Mouse (Mus musculus): ENCODE results near the gene Defb19.
A peak's percentile ranks its signal among the peaks of the same experiment; 100 is the strongest.

The Defb19 gene

DNA sequence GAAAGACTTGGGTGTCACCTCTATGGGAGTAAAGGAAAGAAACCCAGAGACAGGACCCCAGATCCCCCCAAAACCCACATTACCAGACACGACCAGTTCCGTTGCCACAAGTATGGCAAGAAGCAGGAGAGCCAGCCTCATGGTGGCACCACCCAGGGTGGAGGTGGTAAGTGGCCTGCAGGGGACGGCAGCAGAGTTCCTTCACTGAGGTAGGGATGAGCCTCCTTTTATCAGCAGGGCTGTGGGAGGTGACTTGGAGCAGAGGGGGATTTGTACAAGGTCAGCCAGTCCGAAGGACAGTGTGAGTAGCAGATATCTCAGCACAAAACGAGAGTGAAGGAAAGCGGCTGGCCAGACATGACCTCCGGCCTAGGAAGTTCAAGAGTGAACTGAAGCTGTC lies at the start of gene Defb19:
TSS of gene Defb19 (minus strand) at position 206 of the 400 bp plus-strand sequence.
- DNase-seq, result no peak

- no peak for DNase-seq
These were observed 49.8 kb upstream of the Defb19 start for GRCm38 (mm10) chr2:152629904-152630303.

DNA sequence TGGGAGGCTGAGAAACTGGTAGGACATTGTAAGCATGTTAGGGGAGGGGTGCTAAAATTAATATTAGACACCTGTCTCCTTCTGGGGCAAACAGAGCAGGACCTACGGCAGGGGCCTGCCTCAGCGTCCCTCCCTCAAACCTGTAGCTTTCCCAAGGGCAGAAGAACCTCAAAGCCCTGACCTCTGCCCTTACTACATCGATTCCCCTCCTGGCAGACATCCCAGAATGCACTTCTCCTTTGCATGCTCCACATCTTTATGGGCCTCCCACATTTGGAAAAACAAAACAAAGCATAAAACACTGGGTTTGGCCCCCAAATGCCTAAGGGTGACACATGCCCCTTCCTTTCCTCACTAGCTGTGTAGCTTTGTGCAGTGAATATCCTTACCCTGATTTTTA lies 49.1 kb upstream of the Defb19 start:
- no peak for DNase-seq

DNA sequence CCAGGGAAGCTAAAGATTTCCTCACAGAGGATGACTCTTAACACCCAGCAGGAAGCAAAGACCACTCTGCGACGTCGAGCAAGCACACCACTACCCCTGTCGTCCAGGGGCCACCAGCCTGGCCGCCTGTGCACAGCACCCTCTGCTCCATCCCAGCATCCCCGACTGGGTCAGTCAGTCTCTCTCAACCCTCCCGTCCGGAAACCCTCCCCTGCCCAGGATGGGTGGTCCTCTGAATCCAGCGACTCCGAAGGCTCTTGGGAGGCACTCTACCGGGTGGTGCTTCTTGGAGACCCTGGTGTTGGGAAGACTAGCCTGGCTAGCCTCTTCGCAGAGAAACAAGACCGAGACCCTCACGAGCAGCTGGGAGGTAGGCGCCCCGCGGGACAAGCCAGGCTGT lies 48.0 kb upstream of the Defb19 start:
- no peak for DNase-seq

DNA sequence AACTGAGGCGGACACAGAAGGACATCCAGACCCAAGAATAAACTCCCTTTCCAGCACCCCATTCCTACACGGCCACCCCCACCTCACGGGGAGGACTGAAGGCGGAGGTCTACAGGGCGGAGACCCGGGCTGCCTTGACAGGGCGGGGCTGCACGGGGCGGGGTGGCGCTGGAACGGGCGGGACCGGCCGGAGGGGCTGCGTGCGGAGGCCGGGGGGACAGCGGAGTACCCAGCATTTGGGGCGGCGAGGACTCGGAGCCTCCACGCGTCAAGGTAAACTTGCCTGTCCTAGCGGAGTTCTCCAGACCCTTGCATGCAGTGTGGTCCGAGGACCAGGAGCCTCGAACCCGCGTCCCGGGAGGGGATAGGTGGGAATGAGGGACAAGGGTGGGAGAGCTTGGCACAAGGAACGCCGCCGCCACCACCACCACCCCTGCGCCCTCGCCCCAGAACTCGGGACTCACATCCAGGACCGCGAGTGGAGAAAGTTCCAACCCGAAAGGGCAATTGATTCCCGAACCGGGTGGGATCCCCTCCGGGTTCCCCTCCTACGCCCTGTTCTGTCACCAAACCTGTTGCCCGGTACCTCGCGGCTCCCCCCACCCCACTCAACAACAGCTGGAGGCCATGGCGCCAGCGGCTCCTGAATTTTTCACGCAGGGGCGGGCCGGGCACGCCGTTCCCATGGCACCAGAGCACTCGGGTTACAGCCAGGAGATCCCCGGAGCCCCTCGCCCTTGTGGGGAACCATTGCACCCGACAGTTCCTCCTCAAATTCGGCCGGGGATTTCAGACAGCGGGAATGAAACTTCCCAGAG lies 46.9 kb upstream of the Defb19 start, which contains the start of gene Rem1:
TSS of gene Rem1 (plus strand) at position 178 of the 818 bp plus-strand sequence.
- DNase-seq, result no peak

- no peak for DNase-seq
These were observed 45.1 kb upstream of the Defb19 start for GRCm38 (mm10) chr2:152625256-152625655.

DNA sequence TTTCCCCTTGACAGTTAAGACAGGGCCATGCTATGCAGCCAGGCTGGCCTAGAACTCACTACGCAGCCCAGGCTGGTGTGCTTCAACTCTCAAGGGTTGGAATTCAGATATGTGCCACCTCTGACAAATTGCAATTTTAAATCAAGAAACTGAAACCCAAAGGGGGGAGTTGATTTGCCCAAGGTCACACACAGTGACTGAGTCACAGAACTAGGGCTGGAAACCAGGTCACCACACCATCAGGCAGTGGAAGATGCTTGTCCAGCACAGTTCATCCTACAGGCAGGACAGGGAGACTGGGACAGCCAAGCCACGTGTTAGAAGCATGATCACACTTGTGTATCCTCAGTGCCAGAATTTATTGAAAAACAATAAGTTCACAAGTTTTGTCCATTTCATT lies 44.5 kb upstream of the Defb19 start:
- no peak for DNase-seq

GRCm38 (mm10) chr2:152622953-152623352 lies 42.8 kb upstream of the Defb19 start, which contains the start of gene Defb25:
Defb25 (minus strand) TSS chr2:152623053.
- DNase-seq, result no peak

- no peak for DNase-seq
These were observed 42.0 kb upstream of the Defb19 start for GRCm38 (mm10) chr2:152622151-152622550.

DNA sequence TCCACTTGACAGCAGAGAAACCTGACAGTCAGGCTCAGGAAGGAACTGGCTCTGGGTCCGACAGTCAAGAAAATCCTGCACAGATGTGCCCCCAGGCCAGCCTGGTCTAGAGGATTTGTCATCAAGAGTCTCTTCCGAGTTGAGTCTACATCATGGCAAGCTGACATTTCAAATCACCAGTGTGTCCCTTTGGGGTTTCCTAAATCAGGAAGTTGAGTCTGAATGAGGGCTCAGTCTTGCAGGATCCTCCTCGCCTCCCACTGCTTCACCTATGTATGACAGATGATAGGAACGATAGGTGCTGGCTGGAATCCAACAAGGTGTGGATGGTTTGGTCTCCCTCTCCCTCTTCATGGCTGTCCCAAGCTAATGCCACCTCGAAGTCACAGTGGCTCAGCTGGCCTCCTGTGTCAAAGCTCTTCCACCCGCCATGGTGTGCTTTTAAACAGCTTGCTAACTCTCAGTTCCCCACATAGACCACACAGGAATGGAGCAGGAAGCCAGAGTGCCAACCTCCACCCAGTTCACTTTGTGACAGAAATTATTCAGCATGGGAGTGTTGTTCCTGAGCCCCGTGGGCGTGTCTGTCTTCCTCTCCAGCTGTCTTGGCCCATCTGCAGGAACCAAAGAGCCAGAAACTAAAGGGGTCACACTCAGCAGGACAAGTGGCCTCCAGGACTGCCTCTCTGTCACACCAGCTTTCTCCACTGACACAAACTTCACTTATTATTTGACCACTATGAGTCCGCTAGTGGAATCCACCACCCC lies 40.4 kb upstream of the Defb19 start:
- no peak for DNase-seq

- DNase-seq, result no peak
These were observed 37.3 kb upstream of the Defb19 start for GRCm38 (mm10) chr2:152617374-152617773.

GRCm38 (mm10) chr2:152616470-152616869 lies 36.4 kb upstream of the Defb19 start:
- no peak for DNase-seq

DNA sequence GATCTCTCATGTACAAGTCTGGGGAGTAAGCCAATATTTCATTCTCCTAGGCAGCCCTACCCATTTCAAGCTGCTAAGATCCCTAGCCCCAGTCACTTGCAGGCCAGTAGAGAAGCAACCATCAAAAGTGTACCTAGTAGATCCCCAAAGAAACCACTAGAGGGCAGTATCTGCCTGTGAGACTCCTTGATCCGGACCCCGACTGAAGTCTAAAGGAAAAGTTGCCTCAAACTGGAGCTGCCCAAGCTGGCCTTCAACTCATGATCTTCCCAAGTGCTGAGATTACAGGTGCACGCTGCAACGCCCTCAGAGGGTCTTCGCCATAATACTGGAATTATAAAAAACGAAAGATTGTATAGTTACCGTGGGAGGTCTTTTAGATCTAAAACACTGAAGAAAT lies 35.5 kb upstream of the Defb19 start:
- DNase-seq, result peak; percentile 12

DNA sequence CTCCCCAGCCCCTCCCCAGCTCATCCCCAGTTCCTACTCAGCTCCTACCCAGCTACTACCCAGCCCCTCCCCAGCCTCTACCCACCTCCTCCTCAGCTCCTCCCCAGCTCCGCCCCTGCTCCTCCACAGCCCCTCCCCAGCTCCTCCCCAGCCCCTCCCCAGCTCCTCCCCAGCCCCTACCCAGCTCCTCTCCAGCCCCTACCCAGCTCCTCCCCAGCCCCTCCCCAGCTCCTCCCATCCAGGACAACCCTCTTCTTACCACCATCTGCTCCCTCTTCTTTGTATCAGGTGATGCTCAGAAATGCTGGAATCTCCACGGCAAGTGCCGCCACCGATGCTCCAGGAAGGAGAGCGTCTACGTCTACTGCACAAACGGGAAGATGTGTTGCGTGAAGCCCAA lies 32.1 kb upstream of the Defb19 start:
- DNase-seq, result no peak

DNA sequence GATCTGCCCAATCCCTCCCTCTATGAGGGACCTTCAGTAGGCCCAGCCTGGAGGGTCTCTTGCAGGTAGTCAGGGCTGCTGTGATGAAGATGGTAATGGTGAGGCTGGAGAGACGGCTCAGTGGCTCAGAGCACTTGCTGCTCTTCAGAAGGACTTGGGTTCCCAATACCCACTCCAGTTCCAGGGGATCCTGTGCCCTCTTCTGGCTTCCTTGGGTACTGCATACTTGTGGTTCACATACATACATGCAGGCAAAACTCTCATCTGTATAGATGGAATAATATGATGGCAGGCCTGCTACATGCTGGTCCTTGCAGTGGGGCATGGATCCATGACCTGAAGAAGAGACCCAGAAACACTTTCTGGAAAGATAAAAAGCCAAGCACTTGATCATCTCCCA lies 28.6 kb upstream of the Defb19 start:
- no peak for DNase-seq

DNA sequence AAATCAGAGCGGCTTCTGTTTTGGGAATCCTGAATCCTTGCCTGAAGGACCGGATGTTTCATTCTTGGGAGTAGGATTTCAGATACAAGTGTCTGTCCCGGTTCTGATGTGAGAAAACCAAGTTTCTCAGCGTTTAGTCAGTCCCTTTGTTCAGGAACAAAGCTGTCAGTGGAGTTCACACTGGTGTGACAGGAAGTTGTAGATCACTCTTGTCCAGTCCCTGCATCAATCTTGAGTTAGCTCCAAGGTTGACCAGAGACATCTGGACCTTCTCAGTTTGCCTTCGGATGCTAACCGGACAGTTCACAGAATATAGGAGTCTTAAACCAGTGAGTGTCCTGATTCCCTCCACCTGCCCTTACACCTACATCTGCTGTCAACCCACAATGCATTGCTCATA lies 27.6 kb upstream of the Defb19 start:
- no peak for DNase-seq

GRCm38 (mm10) chr2:152604057-152604456 lies 23.9 kb upstream of the Defb19 start, which contains the start of gene Defb36:
Defb36 (plus strand) TSS chr2:152604327.
- DNase-seq, result no peak

DNA sequence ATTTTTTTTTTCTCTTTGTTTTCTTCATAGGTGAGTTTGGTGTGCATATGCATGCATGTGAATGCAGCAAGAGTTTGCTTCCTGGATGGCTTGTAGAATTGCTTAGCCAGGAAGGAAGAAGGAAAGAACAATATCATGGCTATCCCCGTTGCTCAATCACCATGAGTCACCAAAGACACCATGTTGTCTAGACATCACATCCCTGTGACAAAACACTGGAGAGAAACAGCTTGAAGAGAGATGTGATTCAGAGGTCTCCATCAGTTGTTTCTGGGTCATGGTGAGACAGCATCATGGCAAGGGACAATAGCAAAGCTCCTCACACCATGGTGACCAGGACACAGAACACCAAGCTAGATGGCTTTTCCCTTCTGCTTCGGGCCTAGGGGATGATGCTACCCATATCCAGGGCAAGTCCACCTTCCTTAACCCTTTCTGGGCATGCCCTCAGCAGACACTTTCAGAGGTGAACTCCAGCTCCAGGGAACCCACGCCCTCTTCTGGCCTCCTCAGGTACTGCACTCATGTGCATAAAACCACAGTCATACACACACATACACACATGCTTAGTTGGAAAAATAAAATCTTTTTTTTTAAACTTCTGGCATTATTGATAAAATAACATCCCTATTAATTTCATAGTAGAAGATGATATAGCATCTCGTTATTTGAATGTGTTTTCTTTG lies 21.3 kb upstream of the Defb19 start:
- no peak for DNase-seq

DNA sequence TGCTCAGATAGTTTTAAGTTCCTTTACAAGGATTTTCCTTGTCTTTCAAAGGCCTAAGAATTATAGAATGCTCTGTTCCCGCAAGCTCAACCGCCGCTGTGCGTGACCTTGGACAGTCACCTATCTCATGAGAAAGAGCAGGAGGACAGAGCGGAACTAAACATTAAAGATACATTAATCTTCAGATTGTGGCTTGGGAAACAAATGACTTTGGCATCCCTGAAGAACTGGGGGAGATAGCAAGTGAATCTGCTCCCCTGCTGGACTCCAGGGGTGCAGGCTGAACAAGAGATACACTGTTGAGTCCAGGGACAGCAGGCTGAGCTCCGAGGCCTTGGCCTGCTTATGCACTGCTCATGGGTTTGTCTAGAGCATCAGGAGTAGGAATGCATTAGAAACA lies 20.0 kb upstream of the Defb19 start:
- DNase-seq, result no peak

GRCm38 (mm10) chr2:152599299-152599698 lies 19.2 kb upstream of the Defb19 start, which contains the start of gene Defb45:
Defb45 (minus strand) TSS chr2:152599399.
- DNase-seq, result no peak

GRCm38 (mm10) chr2:152589021-152589420 lies 8.9 kb upstream of the Defb19 start:
- no peak for DNase-seq

- no peak for DNase-seq
These were observed 8.3 kb upstream of the Defb19 start for GRCm38 (mm10) chr2:152588450-152588849.

- DNase-seq, result no peak
These were observed 6.9 kb upstream of the Defb19 start for GRCm38 (mm10) chr2:152586926-152587560.
